Mouse (Mus musculus) intestine, embryonic 16.5 days (tissue): ENCODE measurements around the gene Gm11563. TPM values are rescaled to one million over a fixed set of nuclear protein-coding genes. Genes with fewer than 3 reads are reported as not detected.
"Not testable (repeated sequence)": the region's sequence is repeated elsewhere in the genome, so short reads cannot be mapped to it uniquely, and the experiment has no call there.

Experiments used
- ATAC-seq: fragments of 200-750 bp; cut with Nextera tagmentation; 2 replicates; pipeline ENCODE4 v1.8.0; 2017; ENCODE audit warnings: moderate TSS enrichment, moderate library complexity
- H3K27ac ChIP-seq: fragments of 300-500 bp; sonication (generic); 2 replicates; pipeline ENCODE4 v1.5.1; 2014; ENCODE audit warnings: mild to moderate bottlenecking, low read length
- H3K27me3 ChIP-seq: fragments of 300-500 bp; sonication (generic); replicated peaks from 2 replicates; pipeline ENCODE4 v1.6.1; 2014; ENCODE audit warnings: low read length, control low read depth, mixed read lengths; ENCODE audit not compliant: control insufficient read depth, insufficient read depth
- H3K36me3 ChIP-seq: fragments of 300-500 bp; sonication (generic); 2 replicates; pipeline ENCODE4 v1.6.1; 2014; ENCODE audit warnings: low read length, control low read depth; ENCODE audit not compliant: control insufficient read depth, insufficient read depth
- H3K4me1 ChIP-seq: fragments of 300-500 bp; sonication (generic); 2 replicates; pipeline ENCODE4 v1.6.1; 2014; ENCODE audit warnings: low read length, control low read depth, mixed read lengths; ENCODE audit not compliant: control insufficient read depth, insufficient read depth
- H3K4me2 ChIP-seq: fragments of 300-500 bp; sonication (generic); 2 replicates; pipeline ENCODE4 v1.6.1; 2014; ENCODE audit warnings: low read depth, low read length, control low read depth
- H3K4me3 ChIP-seq: fragments of 300-500 bp; sonication (generic); 2 replicates; pipeline ENCODE4 v1.5.1; 2014; ENCODE audit warnings: mild to moderate bottlenecking, low read length
- H3K9ac ChIP-seq: fragments of 300-500 bp; sonication (generic); 2 replicates; pipeline ENCODE4 v1.6.1; 2014; ENCODE audit warnings: low read depth, low read length
- H3K9me3 ChIP-seq: fragments of 300-500 bp; sonication (generic); 2 replicates; pipeline ENCODE4 v1.6.1; 2016; ENCODE audit warnings: low read length, control low read depth; ENCODE audit not compliant: control insufficient read depth
- WGBS: fragments of 180-500 bp; shearing (Covaris S2); extraction: QIAGEN DNeasy Blood & Tissue Kit; methylation state at CpG from one replicate; pipeline ENCODE4 v1.1.7; 2014; 5-methylcytosine and 5-hydroxymethylcytosine counted together
- polyA plus RNA-seq: library from polyadenylated mRNA; unstranded; fragments of >200 nt; fragmentation: Nextera tagmentation; extraction: Ambion mirVana; gene quantifications from 2 replicates; pipeline ENCODE4 v1.2.1, GENCODE M21; 2015

Gm11563 gene
- not detected in 2 replicates for polyA plus RNA-seq

- H3K9me3 ChIP-seq, H3K4me1 ChIP-seq, ATAC-seq, H3K4me3 ChIP-seq, H3K4me2 ChIP-seq, H3K27me3 ChIP-seq, H3K36me3 ChIP-seq, H3K9ac ChIP-seq, H3K27ac ChIP-seq: not testable (repeated sequence)
- 72% methylated on average over 10 of the region's 10 CpGs for WGBS
Observed at GRCm38 (mm10) chr11:99658467-99659010, at the start of gene Gm11563. Gene Gm11563, minus strand, starts transcription at chr11:99658960.

GRCm38 (mm10) chr11:99690463-99690862 lies 31.7 kb upstream of the Gm11563 start, which contains the start of gene Gm14190:
Gene Gm14190, minus strand, starts transcription at chr11:99690740.
- Histone ChIP-seq H3K4me3 (no peak within 1 kb of the TSS), H3K9ac (no peak within 1 kb of the TSS), H3K4me2 (no peak within 1 kb of the TSS), H3K27me3 (no peaks in the 10 kb centered on the region), H3K9me3 (no peaks in the 10 kb centered on the region), H3K4me1 (no peaks in the 10 kb centered on the region), H3K36me3 (no peaks in the 10 kb centered on the region), H3K27ac (no peak within 1 kb of the TSS)
- ATAC-seq: no peak
- 89% methylated on average over 1 of the region's 1 CpGs for WGBS

- H3K27ac ChIP-seq, H3K9me3 ChIP-seq, ATAC-seq, H3K4me2 ChIP-seq, H3K4me3 ChIP-seq, H3K4me1 ChIP-seq, H3K9ac ChIP-seq, H3K27me3 ChIP-seq, H3K36me3 ChIP-seq: not testable (repeated sequence)
- WGBS: 75% methylated on average over 1 of the region's 1 CpGs
Observed at GRCm38 (mm10) chr11:99685235-99685634, 26.5 kb upstream of the Gm11563 start.

- ATAC-seq: no peak
- H3K4me2 ChIP-seq: no peak overlapping the region
- no peak overlapping the region for H3K9ac ChIP-seq
- H3K4me3 ChIP-seq: no peak overlapping the region
- H3K27me3 ChIP-seq: no peaks in the 10 kb centered on the region
- no peak overlapping the region for H3K27ac ChIP-seq
- no peaks in the 10 kb centered on the region for H3K36me3 ChIP-seq
- no peaks in the 10 kb centered on the region for H3K4me1 ChIP-seq
- no peaks in the 10 kb centered on the region for H3K9me3 ChIP-seq
- 89% methylated on average over 2 of the region's 2 CpGs for WGBS
Observed at GRCm38 (mm10) chr11:99683481-99683880, 24.7 kb upstream of the Gm11563 start.

GRCm38 (mm10) chr11:99665860-99666259 lies 7.1 kb upstream of the Gm11563 start, which contains the start of gene Krtap4-6:
Gene Krtap4-6, minus strand, starts transcription at chr11:99665960.
- no peak within 1 kb of the TSS for H3K4me2 ChIP-seq
- ATAC-seq: no peak
- no peaks in the 10 kb centered on the region for H3K9me3 ChIP-seq
- H3K36me3 ChIP-seq: no peaks in the 10 kb centered on the region
- no peaks in the 10 kb centered on the region for H3K27me3 ChIP-seq
- H3K27ac ChIP-seq: no peak within 1 kb of the TSS
- H3K9ac ChIP-seq: no peak within 1 kb of the TSS
- H3K4me1 ChIP-seq: no peaks in the 10 kb centered on the region
- no peak within 1 kb of the TSS for H3K4me3 ChIP-seq

GRCm38 (mm10) chr11:99662802-99663201 lies 4.0 kb upstream of the Gm11563 start:
- Histone ChIP-seq H3K36me3 (no peaks in the 10 kb centered on the region), H3K4me1 (no peaks in the 10 kb centered on the region), H3K27me3 (no peaks in the 10 kb centered on the region), H3K9me3 (no peaks in the 10 kb centered on the region), H3K4me3 (no peak overlapping the region), H3K4me2 (no peak overlapping the region), H3K27ac (no peak overlapping the region), H3K9ac (no peak overlapping the region)
- WGBS: 83% methylated on average over 10 of the region's 10 CpGs
- ATAC-seq: no peak

- no peak overlapping the region for H3K4me3 ChIP-seq
- WGBS: 84% methylated on average over 4 of the region's 4 CpGs
- no peak for ATAC-seq
- H3K9ac ChIP-seq: no peak overlapping the region
- H3K4me2 ChIP-seq: no peak overlapping the region
- H3K27me3 ChIP-seq: no peaks in the 10 kb centered on the region
- H3K4me1 ChIP-seq: no peaks in the 10 kb centered on the region
- H3K36me3 ChIP-seq: no peaks in the 10 kb centered on the region
- no peaks in the 10 kb centered on the region for H3K9me3 ChIP-seq
- H3K27ac ChIP-seq: no peak overlapping the region
Observed at GRCm38 (mm10) chr11:99659256-99659655, 496 bp upstream of the Gm11563 start.

GRCm38 (mm10) chr11:99657051-99657450 lies 1.7 kb downstream of the Gm11563 start:
- no peak overlapping the region for H3K4me3 ChIP-seq
- H3K27ac ChIP-seq: no peak overlapping the region
- no peak overlapping the region for H3K4me2 ChIP-seq
- no peaks in the 10 kb centered on the region for H3K36me3 ChIP-seq
- WGBS: 52% methylated on average over 5 of the region's 5 CpGs
- no peaks in the 10 kb centered on the region for H3K4me1 ChIP-seq
- H3K9me3 ChIP-seq: no peaks in the 10 kb centered on the region
- H3K27me3 ChIP-seq: no peaks in the 10 kb centered on the region
- no peak for ATAC-seq
- no peak overlapping the region for H3K9ac ChIP-seq

- no peaks in the 10 kb centered on the region for H3K9me3 ChIP-seq
- H3K27ac ChIP-seq: no peak within 1 kb of the TSS
- no peak within 1 kb of the TSS for H3K9ac ChIP-seq
- H3K36me3 ChIP-seq: no peaks in the 10 kb centered on the region
- WGBS: 79% methylated on average over 2 of the region's 2 CpGs
- no peaks in the 10 kb centered on the region for H3K4me1 ChIP-seq
- no peak for ATAC-seq
- no peak within 1 kb of the TSS for H3K4me2 ChIP-seq
- H3K27me3 ChIP-seq: no peaks in the 10 kb centered on the region
- no peak within 1 kb of the TSS for H3K4me3 ChIP-seq
Observed at GRCm38 (mm10) chr11:99650136-99650535, 8.6 kb downstream of the Gm11563 start, which contains the start of gene Gm11555. Gene Gm11555, minus strand, starts transcription at chr11:99650236.

GRCm38 (mm10) chr11:99646444-99646843 lies 12.3 kb downstream of the Gm11563 start:
- Histone ChIP-seq H3K4me3 (no peak overlapping the region), H3K4me1 (no peaks in the 10 kb centered on the region), H3K4me2 (no peak overlapping the region), H3K27ac (no peak overlapping the region), H3K9me3 (no peaks in the 10 kb centered on the region), H3K27me3 (no peaks in the 10 kb centered on the region), H3K9ac (no peak overlapping the region), H3K36me3 (no peaks in the 10 kb centered on the region)
- 88% methylated on average over 15 of the region's 15 CpGs for WGBS
- no peak for ATAC-seq
